Mouse (Mus musculus): ENCODE measurements at regions not wholly inside any gene's neighbourhood (a gene's known extent, or its start where the extent isn't known, plus 50 kb on each side); places are given as distances from the start of the nearest gene placed in this dataset.

DNA sequence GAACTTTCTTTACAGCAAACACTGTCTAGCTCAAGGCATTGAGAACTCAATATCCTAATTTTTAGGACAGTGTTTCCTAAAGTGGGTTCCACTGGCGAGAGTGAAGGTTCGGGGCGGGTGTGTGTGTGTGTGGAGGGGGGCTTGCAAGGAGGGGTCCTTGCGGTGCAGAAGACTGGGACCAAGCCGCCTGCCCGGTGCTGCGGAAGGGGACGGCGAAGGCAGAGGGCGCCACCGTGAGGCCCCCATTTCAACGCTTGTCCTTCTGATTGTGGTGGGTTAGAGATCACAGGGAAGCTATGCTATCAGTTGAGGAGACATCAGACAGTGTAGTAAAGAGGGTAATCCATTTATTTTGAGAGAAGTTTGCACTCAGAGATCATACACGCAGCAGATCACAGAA lies 176.9 kb upstream of the Ap5m1 start:
- Histone ChIP-seq H3K9me3 (no peaks in the 10 kb centered on the region), H3K4me3 (peak overlapping the region; percentile 34), H3K36me3 (replicated peaks) (no peaks in the 10 kb centered on the region), H3K27ac (peak overlapping the region; percentile 66), H3K27me3 (ENCODE audit: poor library complexity, severe bottlenecking) (peaks cover 91% of the 10 kb centered on the region), H3K4me1 (peaks cover 32% of the 10 kb centered on the region)
- DNase-seq (ENCODE audit: extremely low spot score, low spot score) = peak; percentile 47
- WGBS = 2% methylated on average over 13 of the region's 13 CpGs

DNA sequence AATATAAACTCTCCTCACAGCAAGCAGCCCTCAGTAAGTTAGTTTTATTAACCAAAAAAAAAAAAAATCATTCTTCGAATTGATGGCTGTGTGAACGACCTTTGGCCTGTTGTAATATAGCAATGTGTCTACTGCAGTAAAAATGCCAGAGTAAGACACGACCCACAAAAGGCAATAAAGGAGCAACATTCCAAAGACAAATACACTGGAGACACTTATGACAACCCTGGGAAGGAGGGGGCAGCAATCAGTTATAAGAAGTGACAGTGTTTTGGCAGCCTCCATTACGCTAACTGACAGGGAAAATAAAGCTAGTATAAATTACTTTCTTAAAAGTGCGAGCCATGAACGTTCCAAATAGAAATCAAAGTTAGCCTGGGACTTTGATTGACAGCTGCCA lies 185.9 kb upstream of the Ap5m1 start:
- Histone ChIP-seq H3K27me3 (ENCODE audit: poor library complexity, severe bottlenecking) (peaks cover 63% of the 10 kb centered on the region), H3K9me3 (peaks cover 6% of the 10 kb centered on the region; the same call in 1 of the 2 replicates), H3K4me3 (no peak overlapping the region), H3K4me1 (peaks cover 27% of the 10 kb centered on the region), H3K27ac (no peak overlapping the region), H3K36me3 (replicated peaks) (no peaks in the 10 kb centered on the region)
- DNase-seq (ENCODE audit: extremely low spot score, low spot score) = no peak
- 51% methylated on average over 6 of the region's 6 CpGs for WGBS

GRCm38 (mm10) chr14:48877998-48878657 lies 187.8 kb upstream of the Ap5m1 start:
- H3K36me3 ChIP-seq (replicated peaks) = no peaks in the 10 kb centered on the region
- peaks cover 27% of the 10 kb centered on the region for H3K4me1 ChIP-seq
- H3K27me3 ChIP-seq (ENCODE audit: poor library complexity, severe bottlenecking) = peaks cover 44% of the 10 kb centered on the region
- DNase-seq (ENCODE audit: extremely low spot score, low spot score) = no peak
- 87% methylated on average over 12 of the region's 12 CpGs for WGBS
- H3K9me3 ChIP-seq = peaks cover 6% of the 10 kb centered on the region; the same call in 1 of the 2 replicates
- H3K4me3 ChIP-seq = no peak overlapping the region
- H3K27ac ChIP-seq = no peak overlapping the region

GRCm38 (mm10) chr14:48871313-48871712 lies 194.6 kb upstream of the Ap5m1 start:
- Histone ChIP-seq H3K27me3 (ENCODE audit: poor library complexity, severe bottlenecking) (no peaks in the 10 kb centered on the region), H3K4me3 (no peak overlapping the region)
- 89% methylated on average over 3 of the region's 3 CpGs for WGBS

GRCm38 (mm10) chr14:48869956-48870355 lies 195.9 kb upstream of the Ap5m1 start:
- WGBS = 75% methylated on average over 10 of the region's 10 CpGs
- no peak for DNase-seq (ENCODE audit: extremely low spot score, low spot score)
- H3K27me3 ChIP-seq (ENCODE audit: poor library complexity, severe bottlenecking) = no peaks in the 10 kb centered on the region
- H3K9me3 ChIP-seq = no peaks in the 10 kb centered on the region
- H3K36me3 ChIP-seq (replicated peaks) = no peaks in the 10 kb centered on the region
- no peak overlapping the region for H3K4me3 ChIP-seq
- no peak overlapping the region for H3K27ac ChIP-seq
- H3K4me1 ChIP-seq = peaks cover 8% of the 10 kb centered on the region; the same call in 1 of the 2 replicates

More at GRCm38 (mm10) chr14:48871313-48871712, 194.6 kb upstream of the Ap5m1 start:
- Histone ChIP-seq H3K9me3 (peaks cover 3% of the 10 kb centered on the region; the same call in 1 of the 2 replicates), H3K27ac (no peak overlapping the region), H3K36me3 (replicated peaks) (no peaks in the 10 kb centered on the region), H3K4me1 (peaks cover 8% of the 10 kb centered on the region; the same call in 1 of the 2 replicates)
- DNase-seq (ENCODE audit: extremely low spot score, low spot score) = no peak

GRCm38 (mm10) chr14:48855453-48855852 lies 181.8 kb upstream of the Otx2 start:
- no peaks in the 10 kb centered on the region for H3K36me3 ChIP-seq (replicated peaks)
- H3K4me1 ChIP-seq = peaks cover 33% of the 10 kb centered on the region
- no peak for DNase-seq (ENCODE audit: extremely low spot score, low spot score)
- H3K27ac ChIP-seq = no peak overlapping the region
- no peak overlapping the region for H3K4me3 ChIP-seq
- peaks cover 54% of the 10 kb centered on the region for H3K27me3 ChIP-seq (ENCODE audit: poor library complexity, severe bottlenecking)
- no peaks in the 10 kb centered on the region for H3K9me3 ChIP-seq
- WGBS = 93% methylated on average over 5 of the region's 5 CpGs

GRCm38 (mm10) chr14:48854188-48854924 lies 180.7 kb upstream of the Otx2 start:
- H3K4me3 ChIP-seq = no peak overlapping the region
- peaks cover 33% of the 10 kb centered on the region for H3K4me1 ChIP-seq
- whole genome bisulfite sequencing = 58% methylated on average over 9 of the region's 9 CpGs
- no peaks in the 10 kb centered on the region for H3K36me3 ChIP-seq (replicated peaks)
- H3K27ac ChIP-seq = peak overlapping the region; percentile 44; the same call in 1 of the 2 replicates
- no peak for DNase-seq (ENCODE audit: extremely low spot score, low spot score)
- peaks cover 54% of the 10 kb centered on the region for H3K27me3 ChIP-seq (ENCODE audit: poor library complexity, severe bottlenecking)
- H3K9me3 ChIP-seq = no peaks in the 10 kb centered on the region

DNA sequence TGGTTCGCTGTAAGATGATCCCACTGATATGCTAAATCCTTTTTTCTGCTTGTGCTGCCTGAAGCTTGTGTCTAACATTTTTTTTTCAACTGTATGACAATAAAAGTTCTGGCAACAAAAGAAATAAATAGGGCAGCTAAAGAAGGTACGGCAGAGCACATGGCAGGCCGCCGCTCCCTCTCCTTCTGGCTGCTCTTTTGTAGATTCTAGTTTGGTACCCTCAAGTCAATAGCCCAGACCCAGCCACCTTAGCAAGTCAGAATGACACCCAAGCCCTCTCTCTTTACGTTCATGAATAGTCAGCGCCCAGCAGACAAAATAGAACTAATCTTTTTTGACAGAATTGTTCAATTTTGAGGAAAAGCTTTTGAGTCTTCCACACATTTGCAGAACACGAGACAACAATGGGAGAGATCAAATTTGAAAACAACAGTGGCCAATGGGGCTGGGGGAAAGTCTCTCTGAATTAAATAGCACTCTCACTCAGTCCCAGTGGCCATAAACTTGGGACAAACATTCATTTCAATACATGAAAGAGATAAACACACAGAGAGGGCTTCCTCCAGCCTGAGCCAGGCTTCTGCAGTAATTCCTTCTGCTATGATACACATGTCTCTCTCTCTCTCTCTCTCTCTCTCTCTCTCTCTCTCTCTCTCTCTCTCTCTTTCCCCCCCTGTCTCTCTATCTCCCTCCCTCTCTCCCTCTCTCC lies 180.0 kb upstream of the Otx2 start:
- peak overlapping the region; percentile 77 for H3K27ac ChIP-seq
- peak overlapping the region; percentile 43 for H3K4me3 ChIP-seq
- WGBS = 21% methylated on average over 7 of the region's 7 CpGs
- H3K4me1 ChIP-seq = peaks cover 33% of the 10 kb centered on the region
- H3K9me3 ChIP-seq = no peaks in the 10 kb centered on the region
- DNase-seq (ENCODE audit: extremely low spot score, low spot score) = peak; percentile 31
- no peaks in the 10 kb centered on the region for H3K36me3 ChIP-seq (replicated peaks)
- peaks cover 55% of the 10 kb centered on the region for H3K27me3 ChIP-seq (ENCODE audit: poor library complexity, severe bottlenecking)

DNA sequence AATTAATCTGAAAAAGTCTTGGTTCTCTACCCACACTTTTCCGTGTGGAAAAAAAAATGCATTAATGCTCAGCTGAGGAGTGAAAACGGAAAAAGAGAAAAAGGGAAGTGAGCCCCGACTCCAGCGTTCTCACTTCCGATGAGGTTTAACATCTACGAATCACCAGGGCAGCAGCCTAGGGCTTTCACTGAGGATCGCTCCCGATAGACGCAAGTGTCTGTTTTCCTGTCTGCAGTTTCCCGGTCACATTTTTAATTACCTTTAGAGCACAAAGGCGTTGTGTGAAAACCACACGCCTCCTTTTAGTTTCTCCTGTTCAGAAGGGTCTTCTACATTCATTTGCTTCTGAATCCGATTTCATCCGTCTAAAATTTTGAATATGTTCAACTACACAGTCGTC lies 179.2 kb upstream of the Otx2 start:
- 8% methylated on average over 15 of the region's 15 CpGs for WGBS
- H3K27ac ChIP-seq = peak overlapping the region; percentile 77
- no peaks in the 10 kb centered on the region for H3K9me3 ChIP-seq

DNA sequence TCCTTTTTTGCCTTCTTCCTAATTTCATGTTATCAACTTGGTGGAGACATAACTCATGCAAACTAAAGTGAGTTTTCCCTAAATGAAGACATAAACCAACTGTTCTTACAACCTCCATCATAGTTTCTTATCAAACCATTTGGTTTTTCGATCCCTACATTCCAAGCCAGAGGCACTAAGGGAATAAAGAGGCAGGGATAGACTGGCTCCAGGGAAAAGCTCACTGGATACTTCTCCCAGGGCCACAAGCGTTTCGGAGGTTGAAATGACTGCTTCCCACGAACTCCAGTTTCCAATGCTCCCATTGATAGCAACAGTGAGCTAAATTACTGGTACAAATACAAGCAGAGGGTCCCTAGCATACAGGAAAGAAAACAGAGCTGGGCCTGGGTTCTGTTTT lies 178.4 kb upstream of the Otx2 start:
- peak overlapping the region; percentile 12; the same call in 1 of the 2 replicates for H3K27ac ChIP-seq
- peaks cover 33% of the 10 kb centered on the region for H3K4me1 ChIP-seq
- WGBS = 56% methylated on average over 4 of the region's 4 CpGs
- H3K9me3 ChIP-seq = no peaks in the 10 kb centered on the region
- no peak for DNase-seq (ENCODE audit: extremely low spot score, low spot score)
- 0 out of 2 replicates have a peak overlapping the region, but pooled peaks have one; percentile 43 for H3K4me3 ChIP-seq
- H3K27me3 ChIP-seq (ENCODE audit: poor library complexity, severe bottlenecking) = peaks cover 68% of the 10 kb centered on the region
- H3K36me3 ChIP-seq (replicated peaks) = no peaks in the 10 kb centered on the region

More for the DNA sequence above, 179.2 kb upstream of the Otx2 start:
- peak; percentile 27 for DNase-seq (ENCODE audit: extremely low spot score, low spot score)
- Histone ChIP-seq H3K4me1 (peaks cover 33% of the 10 kb centered on the region), H3K27me3 (ENCODE audit: poor library complexity, severe bottlenecking) (peaks cover 64% of the 10 kb centered on the region), H3K36me3 (replicated peaks) (no peaks in the 10 kb centered on the region), H3K4me3 (peak overlapping the region; percentile 43)

DNA sequence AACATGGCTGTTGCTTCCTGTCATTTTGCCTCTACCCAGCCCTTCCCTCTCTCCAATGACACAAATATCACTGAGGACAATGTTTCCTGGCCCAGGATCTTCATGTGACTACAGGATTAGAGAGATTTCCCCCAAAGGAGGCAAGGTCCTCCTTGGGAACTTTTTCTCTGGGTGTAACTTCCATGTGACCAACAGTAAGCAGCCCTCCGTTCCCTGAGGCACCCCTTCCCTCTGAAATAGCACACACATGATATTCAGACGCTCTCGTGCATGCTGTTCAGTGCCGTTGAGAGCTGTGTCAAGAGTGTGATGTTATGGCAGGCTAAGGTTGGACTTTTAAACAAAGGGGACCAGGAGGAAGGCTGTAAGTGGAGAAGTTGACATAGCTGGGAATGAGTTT lies 169.2 kb upstream of the Otx2 start:
- Histone ChIP-seq H3K36me3 (replicated peaks) (no peaks in the 10 kb centered on the region), H3K27me3 (ENCODE audit: poor library complexity, severe bottlenecking) (peaks cover 47% of the 10 kb centered on the region), H3K27ac (no peak overlapping the region), H3K9me3 (no peaks in the 10 kb centered on the region), H3K4me3 (no peak overlapping the region), H3K4me1 (peaks cover 16% of the 10 kb centered on the region)
- no peak for DNase-seq (ENCODE audit: extremely low spot score, low spot score)
- WGBS = 89% methylated on average over 4 of the region's 4 CpGs

DNA sequence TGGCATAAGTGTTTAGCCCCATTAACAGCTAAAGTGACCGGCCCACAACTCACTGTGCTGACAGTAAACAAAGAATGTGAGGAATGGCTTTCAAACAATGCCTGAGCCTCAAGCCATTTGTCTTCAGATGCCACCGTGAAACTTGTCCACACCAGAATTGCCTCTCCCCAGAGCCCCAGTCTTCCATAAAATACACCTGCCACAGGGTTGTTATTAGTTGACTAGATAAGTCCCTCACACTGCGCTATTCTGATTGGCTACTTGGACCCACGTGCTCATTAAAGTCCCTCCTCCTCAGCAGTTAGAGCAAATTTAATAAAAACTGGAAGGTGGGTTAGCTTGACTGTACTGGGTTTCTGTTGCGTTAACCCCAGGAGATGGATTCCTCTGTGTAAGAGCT lies 167.7 kb upstream of the Otx2 start:
- Histone ChIP-seq H3K9me3 (no peaks in the 10 kb centered on the region), H3K4me1 (peaks cover 18% of the 10 kb centered on the region), H3K27me3 (ENCODE audit: poor library complexity, severe bottlenecking) (peaks cover 51% of the 10 kb centered on the region), H3K36me3 (replicated peaks) (no peaks in the 10 kb centered on the region), H3K27ac (no peak overlapping the region), H3K4me3 (no peak overlapping the region)
- WGBS = 73% methylated on average over 5 of the region's 5 CpGs
- DNase-seq (ENCODE audit: extremely low spot score, low spot score) = no peak

All from forebrain, embryonic 10.5 days (tissue).